Mouse (Mus musculus) naive thymus-derived CD4-positive, alpha-beta T cell, adult 2 months (primary cell): ENCODE data around the gene Hoxd3.

Experiments
- DNase-seq: peaks from one replicate; pipeline ENCODE4 v3.0.0-alpha.2; 2011; ENCODE audit warnings: low read depth

Gene Hoxd3

DNA sequence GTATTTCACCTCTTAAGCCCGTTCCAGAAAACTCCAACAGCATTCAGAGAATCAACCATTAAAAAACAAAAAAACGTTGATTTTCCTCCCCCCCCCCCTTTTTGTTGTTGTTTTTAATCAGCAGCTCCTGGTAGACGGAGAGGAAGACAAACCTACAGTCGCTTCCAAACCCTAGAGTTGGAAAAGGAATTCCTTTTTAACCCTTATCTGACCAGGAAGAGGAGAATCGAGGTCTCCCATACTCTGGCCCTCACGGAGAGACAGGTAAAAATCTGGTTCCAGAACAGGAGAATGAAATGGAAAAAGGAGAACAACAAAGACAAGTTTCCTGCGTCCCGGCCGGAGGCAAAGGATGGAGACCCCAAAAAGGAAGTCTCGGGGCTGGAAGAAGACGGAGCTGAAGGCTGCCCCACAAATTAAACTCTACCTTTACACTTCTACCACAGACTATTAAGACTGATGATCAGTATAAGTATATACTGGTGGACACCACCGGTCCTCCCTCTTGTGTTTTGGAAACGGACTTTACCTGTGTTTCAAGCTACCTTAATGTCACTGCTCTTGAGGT is 5.2 kb upstream of the Hoxd3 start:
- no peak for DNase-seq

GRCm38 (mm10) chr2:74707599-74707998 is 4.1 kb upstream of the Hoxd3 start:
- no peak for DNase-seq

DNA sequence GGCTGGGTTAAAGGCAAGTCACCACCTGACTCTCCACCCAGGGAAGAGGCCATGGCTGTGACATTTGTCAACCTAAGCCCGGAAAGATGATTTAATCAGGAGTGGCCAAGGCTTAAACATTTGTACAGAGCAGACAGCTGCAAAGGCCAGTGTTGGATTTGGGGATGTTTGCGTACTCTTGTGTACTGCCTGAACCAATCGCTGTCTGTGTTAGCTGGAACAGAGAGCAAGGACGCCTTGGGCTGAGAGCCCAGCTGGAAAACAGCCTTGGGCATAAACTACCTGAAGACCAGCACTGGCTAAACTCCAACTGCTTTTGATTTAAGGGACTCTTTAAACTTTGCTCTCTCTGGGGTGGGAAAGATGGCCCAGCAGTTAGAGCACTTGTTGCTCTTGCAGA is 3.1 kb upstream of the Hoxd3 start:
- DNase-seq: no peak

- DNase-seq: no peak
Observed at GRCm38 (mm10) chr2:74709465-74710419, 2.0 kb upstream of the Hoxd3 start.

- no peak for DNase-seq
Observed at GRCm38 (mm10) chr2:74710929-74711543, 691 bp upstream of the Hoxd3 start.

DNA sequence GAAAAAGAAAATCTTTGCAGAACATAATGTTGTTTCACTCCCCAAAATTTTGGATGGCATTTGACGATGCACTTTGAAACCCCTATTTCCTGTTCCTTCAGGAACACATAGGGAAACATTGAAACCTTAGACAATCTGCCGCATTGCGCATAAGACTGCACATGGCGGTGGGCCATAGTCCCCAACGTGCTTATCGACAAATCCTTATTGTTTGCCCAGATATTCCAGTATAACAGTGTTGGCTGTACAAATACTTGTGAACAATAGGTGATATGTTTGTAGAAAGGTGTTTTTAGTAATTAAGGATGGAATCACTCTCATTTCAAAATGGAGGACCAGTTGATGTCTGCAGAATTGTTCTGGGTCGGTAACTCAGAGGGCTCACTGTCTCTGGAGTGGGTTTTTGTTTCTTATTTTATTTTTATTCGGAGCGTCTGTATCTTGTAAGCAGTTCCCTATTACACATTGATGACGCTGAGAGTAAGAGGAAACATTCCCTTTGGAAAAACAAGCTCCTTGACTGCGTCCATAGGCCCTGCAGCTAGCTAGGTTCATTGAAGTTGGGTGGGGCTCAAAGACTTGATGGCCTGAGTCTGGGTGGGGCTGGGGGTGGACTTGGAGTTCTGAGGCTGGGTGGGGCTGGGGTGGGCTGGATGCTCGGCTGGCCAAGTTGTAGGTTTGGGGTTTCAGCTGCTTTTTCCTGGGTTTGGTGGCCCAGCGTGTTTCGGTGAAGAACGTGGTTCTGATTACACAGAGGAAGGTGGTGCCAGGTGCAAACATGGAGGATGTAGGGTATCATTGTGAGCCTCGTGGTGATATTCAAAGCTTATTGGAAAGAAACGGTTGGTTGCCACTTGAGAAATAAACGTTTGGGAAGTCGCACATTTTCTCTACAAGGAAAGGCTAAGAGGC is 1.8 kb downstream of the Hoxd3 start:
- no peak for DNase-seq

DNA sequence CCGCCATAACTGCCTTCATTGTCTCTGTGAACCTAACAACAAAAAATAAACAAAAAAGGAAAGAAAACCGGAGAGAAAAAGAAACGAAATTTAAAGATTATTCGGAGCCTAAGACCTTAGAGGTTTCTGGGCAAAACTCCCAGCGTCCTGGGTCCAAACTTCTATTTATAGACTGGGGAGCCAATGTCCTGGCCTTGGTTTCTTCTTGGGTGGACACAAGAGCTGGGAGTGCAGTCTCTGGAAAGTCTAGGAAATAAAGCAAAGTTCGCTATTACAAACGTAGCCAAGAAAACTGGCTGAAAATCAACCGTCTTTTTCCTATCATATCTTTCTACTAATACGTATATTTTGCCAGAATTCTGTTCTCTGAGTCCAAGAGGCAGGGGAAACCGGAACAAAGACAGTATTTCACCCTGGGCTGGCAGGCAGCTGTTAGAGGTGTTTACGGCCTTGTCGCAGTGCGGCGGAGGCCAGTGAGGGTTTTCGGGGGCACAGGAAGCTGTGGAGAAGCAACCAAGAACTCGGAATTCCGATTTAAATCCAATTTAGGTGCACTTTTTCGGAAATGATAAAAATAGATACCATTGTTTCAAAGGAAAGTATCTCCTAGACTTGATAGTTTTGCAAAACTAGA is 2.5 kb downstream of the Hoxd3 start:
- no peak for DNase-seq

- DNase-seq: no peak
Observed at GRCm38 (mm10) chr2:74714881-74715280, 3.2 kb downstream of the Hoxd3 start.

GRCm38 (mm10) chr2:74715504-74716241 is 3.9 kb downstream of the Hoxd3 start:
- peak; percentile 84 for DNase-seq

- DNase-seq: no peak
Observed at GRCm38 (mm10) chr2:74720384-74720783, 8.7 kb downstream of the Hoxd3 start.

DNA sequence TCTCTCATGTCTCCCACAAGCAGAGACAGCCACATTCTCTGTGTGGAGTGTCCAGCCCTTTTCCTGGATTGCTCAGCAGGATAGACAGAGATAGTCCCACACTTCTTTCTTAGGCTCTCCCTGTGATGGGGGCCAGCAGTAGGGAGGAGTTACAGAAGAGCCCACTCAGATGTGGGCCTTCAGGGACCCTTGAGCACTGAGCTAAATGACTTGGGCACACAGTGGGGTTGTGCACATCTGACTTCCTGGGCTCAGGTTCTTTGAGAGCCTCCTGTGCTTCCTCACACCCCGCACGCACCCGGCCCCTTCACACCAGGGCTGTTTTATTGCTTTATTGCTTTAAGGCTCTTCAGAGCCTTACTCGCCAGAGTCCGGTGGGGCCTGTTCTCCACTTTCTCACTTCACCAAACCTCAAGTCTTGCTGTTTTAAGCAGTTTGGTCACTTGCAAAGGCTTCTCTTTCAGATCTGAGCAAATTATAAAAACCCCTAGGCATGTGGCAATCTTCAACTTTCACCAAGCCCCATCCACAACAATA is 9.3 kb downstream of the Hoxd3 start:
- no peak for DNase-seq

GRCm38 (mm10) chr2:74721882-74722281 is 10.2 kb downstream of the Hoxd3 start:
- DNase-seq: no peak

GRCm38 (mm10) chr2:74722949-74723348 is 11.2 kb downstream of the Hoxd3 start:
- DNase-seq: no peak

DNA sequence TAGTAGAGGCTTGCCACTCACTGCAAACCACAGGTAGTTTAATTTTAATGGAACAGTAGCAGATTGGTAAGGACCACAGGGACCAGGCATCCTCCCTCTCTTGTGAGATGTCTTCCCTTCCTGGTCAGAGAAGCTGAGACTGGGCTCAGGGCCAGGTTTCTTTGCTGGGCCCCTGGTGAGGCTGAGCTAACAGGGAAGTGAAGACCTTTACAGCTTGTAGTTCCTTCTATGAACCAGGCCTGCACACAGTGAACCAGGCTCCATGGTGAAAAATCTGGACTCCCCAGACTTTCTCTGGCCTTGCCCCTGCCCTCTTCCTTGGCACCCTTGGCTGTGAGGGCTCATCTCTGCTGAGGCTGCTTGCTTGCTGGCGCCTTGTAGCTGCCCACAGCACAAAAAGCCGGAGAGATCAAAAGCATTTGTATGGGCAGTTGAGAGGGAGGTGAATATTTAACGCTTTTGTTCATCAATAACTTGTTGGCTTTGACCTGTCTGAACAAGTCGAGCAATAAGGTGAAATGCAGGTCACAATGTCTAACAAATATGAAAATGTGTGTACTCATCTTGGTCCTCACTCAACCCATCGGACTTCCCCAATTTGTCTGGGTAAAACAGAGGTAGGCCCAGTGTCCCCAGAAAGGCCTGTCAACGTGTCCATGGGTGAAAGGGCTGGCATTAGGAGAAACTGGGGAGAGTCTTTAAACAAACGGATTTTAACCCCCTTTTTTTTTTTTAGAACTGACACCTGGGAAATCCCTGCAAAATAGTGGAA is 12.7 kb downstream of the Hoxd3 start:
- no peak for DNase-seq

- DNase-seq: no peak
Observed at GRCm38 (mm10) chr2:74725171-74725570, 13.4 kb downstream of the Hoxd3 start.

- no peak for DNase-seq
Observed at GRCm38 (mm10) chr2:74726551-74726950, 14.8 kb downstream of the Hoxd3 start, which contains the start of gene Gm28230. Gene Gm28230 (plus strand): TSS chr2:74726728.

DNA sequence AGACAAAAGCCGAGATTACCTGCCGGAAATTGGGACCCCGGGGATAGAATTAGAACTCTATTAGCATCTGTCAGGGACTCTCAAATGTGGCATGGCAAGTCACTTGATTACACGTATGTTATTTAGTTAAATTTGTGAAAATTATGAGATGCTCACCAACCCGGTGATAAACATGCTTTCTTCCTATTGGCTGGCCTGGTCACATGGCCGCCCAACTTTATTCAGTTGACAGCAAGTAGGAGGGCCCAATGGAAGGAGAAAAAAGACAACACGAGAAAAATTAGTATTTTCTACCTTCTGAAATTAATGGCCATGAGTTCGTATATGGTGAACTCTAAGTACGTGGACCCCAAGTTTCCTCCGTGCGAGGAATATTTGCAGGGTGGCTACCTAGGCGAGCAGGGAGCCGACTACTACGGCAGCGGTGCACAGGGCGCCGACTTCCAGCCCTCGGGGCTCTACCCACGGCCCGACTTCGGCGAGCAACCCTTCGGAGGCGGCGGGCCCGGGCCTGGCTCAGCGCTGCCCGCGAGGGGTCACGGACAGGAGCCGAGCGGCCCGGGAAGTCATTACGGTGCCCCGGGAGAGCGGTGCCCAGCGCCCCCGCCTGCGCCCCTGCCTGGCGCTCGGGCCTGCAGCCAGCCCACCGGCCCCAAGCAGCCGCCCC is 15.4 kb downstream of the Hoxd3 start:
- DNase-seq: no peak

GRCm38 (mm10) chr2:74727640-74728302 is 16.0 kb downstream of the Hoxd3 start:
- DNase-seq: no peak

DNA sequence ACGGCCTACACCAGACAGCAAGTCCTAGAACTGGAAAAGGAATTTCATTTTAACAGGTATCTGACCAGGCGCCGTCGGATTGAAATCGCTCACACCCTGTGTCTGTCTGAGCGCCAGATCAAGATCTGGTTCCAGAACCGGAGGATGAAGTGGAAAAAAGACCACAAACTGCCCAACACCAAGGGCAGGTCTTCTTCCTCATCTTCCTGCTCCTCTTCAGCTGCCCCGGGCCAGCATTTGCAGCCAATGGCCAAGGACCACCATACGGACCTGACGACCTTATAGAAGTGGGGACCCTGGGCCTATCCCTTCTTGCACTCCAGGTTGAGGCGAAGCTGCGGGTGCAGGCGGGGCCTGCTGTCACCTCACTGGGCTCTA is 16.6 kb downstream of the Hoxd3 start:
- no peak for DNase-seq
